Mouse (Mus musculus) gastrocnemius, adult 2 months (tissue): ENCODE measurements around the gene Il5ra. TPM values are rescaled to one million over a fixed set of nuclear protein-coding genes. Genes with fewer than 3 reads are reported as not detected.

Experiments
- DNase-seq: peaks from one replicate; pipeline ENCODE4 v3.0.0; 2022
- H3K27ac ChIP-seq: fragments of 200-600 bp; 2 replicates; pipeline ENCODE4 v1.8.1; 2022; ENCODE audit warnings: mild to moderate bottlenecking
- H3K4me3 ChIP-seq: fragments of 200-600 bp; 2 replicates; pipeline ENCODE4 v1.8.1; 2022; ENCODE audit warnings: mild to moderate bottlenecking, moderate library complexity
- CTCF ChIP-seq: fragments of 200-600 bp; IDR thresholded peaks from 2 replicates; pipeline ENCODE4 v1.8.1; 2022; ENCODE audit warnings: antibody characterized with exemption, mild to moderate bottlenecking, moderate library complexity
- intact Hi-C: fragments of 180-260 bp; cut with DNase I; formaldehyde crosslinking; loops from one replicate; pipeline ENCODE4 v1.15.1; 2025
- total RNA-seq, 2 experiments: library from RNA; stranded (reverse); gene quantifications; 2 replicates each; pipeline ENCODE4 v1.2.3; 2021

Gene Il5ra
- total RNA-seq, 2 experiments from 2014 or later, result not detected

- no peak for TF ChIP-seq CTCF
- intact Hi-C loops, result no loop called here
Observed at GRCm38 (mm10) chr6:106725642-106726041, 23.2 kb downstream of the Il5ra start.

GRCm38 (mm10) chr6:106705506-106706035, 43.3 kb downstream of the Il5ra start:
- Histone ChIP-seq H3K4me3 (no peak overlapping the region), H3K27ac (no peak overlapping the region)
- no peak for TF ChIP-seq CTCF
- no peak for DNase-seq
- intact Hi-C loops, result no loop called here

More at GRCm38 (mm10) chr6:106725642-106726041, 23.2 kb downstream of the Il5ra start:
- Histone ChIP-seq H3K27ac (no peak overlapping the region), H3K4me3 (no peak overlapping the region)
- DNase-seq, result no peak

- Histone ChIP-seq H3K4me3 (no peak overlapping the region), H3K27ac (no peak overlapping the region)
- DNase-seq, result no peak
- no peak for TF ChIP-seq CTCF
- intact Hi-C loops, result no loop called here
Observed at GRCm38 (mm10) chr6:106701931-106702330, 46.9 kb downstream of the Il5ra start.

- TF ChIP-seq CTCF, result no peak
- Histone ChIP-seq H3K4me3 (no peak overlapping the region), H3K27ac (no peak overlapping the region)
- no peak for DNase-seq
- intact Hi-C loops, result no loop called here
Observed at GRCm38 (mm10) chr6:106675581-106675980, 73.3 kb downstream of the Il5ra start.

GRCm38 (mm10) chr6:106663780-106664651, 84.8 kb downstream of the Il5ra start:
- TF ChIP-seq CTCF, result peak; percentile 63
- DNase-seq, result no peak
- no peak overlapping the region for H3K27ac ChIP-seq
- intact Hi-C loops, result no loop called here
- H3K4me3 ChIP-seq, result no peak overlapping the region

Other genes with a start within 250 kb of the Il5ra start
- gene Trnt1, start 20.1 kb upstream of the Il5ra start, total RNA-seq, result 10 to 100 TPM; 20.2 to 22.2 TPM
- 10 to 100 TPM; 50.6 to 60.7 TPM for gene Crbn, start 51.0 kb upstream of the Il5ra start, total RNA-seq